Mouse (Mus musculus) forebrain, postnatal 0 days (tissue): ENCODE measurements around the gene Nr3c2. TPM values are rescaled to one million over a fixed set of nuclear protein-coding genes. Genes with fewer than 3 reads are reported as not detected.

Source experiments
- ATAC-seq: fragments of 200-750 bp; cut with Nextera tagmentation; 2 replicates; pipeline ENCODE4 v1.8.0; 2017; ENCODE audit warnings: mild to moderate bottlenecking, moderate library complexity
- DNase-seq: peaks from one replicate; pipeline ENCODE4 v3.0.0-alpha.2; 2015
- H3K27ac ChIP-seq: fragments of 300-500 bp; sonication (generic); 2 replicates; pipeline ENCODE4 v1.5.1; 2014; ENCODE audit warnings: low read depth, mild to moderate bottlenecking, antibody characterized with exemption, low read length, moderate library complexity, mixed read lengths
- H3K27me3 ChIP-seq: fragments of 300-500 bp; sonication (generic); 2 replicates; pipeline ENCODE4 v1.6.1; 2014; ENCODE audit warnings: mild to moderate bottlenecking, low read length, mixed read lengths; ENCODE audit not compliant: insufficient read depth
- H3K36me3 ChIP-seq: fragments of 300-500 bp; sonication (generic); 2 replicates; pipeline ENCODE4 v1.6.1; 2014; ENCODE audit warnings: mild to moderate bottlenecking, moderate library complexity; ENCODE audit not compliant: insufficient read depth
- H3K4me1 ChIP-seq: fragments of 300-500 bp; sonication (generic); 2 replicates; pipeline ENCODE4 v1.6.1; 2014; ENCODE audit warnings: antibody characterized with exemption; ENCODE audit not compliant: insufficient read depth
- H3K4me2 ChIP-seq: fragments of 300-500 bp; sonication (generic); 2 replicates; pipeline ENCODE4 v1.6.1; 2014; ENCODE audit warnings: low read depth, mild to moderate bottlenecking, moderate library complexity
- H3K4me3 ChIP-seq: fragments of 300-500 bp; sonication (generic); 2 replicates; pipeline ENCODE4 v1.5.1; 2014; ENCODE audit warnings: low read depth, low read length, mixed read lengths
- H3K9ac ChIP-seq: fragments of 300-500 bp; sonication (generic); 2 replicates; pipeline ENCODE4 v1.6.1; 2014; ENCODE audit warnings: mild to moderate bottlenecking
- H3K9me3 ChIP-seq: fragments of 300-500 bp; sonication (generic); 2 replicates; pipeline ENCODE4 v1.6.1; 2016; ENCODE audit warnings: low read length
- CTCF ChIP-seq: sonication (generic); IDR thresholded peaks from 2 replicates; pipeline ENCODE4 v1.5.1; 2016; ENCODE audit warnings: antibody characterized with exemption, control low read depth, low read depth
- WGBS: fragments of 180-500 bp; shearing (Covaris S2); extraction: QIAGEN DNeasy Blood & Tissue Kit; methylation state at CpG from one replicate; pipeline ENCODE4 v1.1.7; 2014; 5-methylcytosine and 5-hydroxymethylcytosine counted together
- polyA plus RNA-seq: library from polyadenylated mRNA; unstranded; fragments of >200 nt; fragmentation: Nextera tagmentation; extraction: Ambion mirVana; gene quantifications from 2 replicates; pipeline ENCODE4 v1.2.1, GENCODE M21; 2015
- total RNA-seq: library from RNA; depleted of rRNA; stranded (reverse); fragments of >200 nt; gene quantifications from 2 replicates; pipeline ENCODE4 v1.2.3, GENCODE M21; 2014

The Nr3c2 gene
- total and polyA plus RNA-seq, 2 experiments from 2014 or later = 10.4 to 13.4 TPM

GRCm38 (mm10) chr8:77292120-77292519 lies 392.9 kb downstream of the Nr3c2 start:
- Histone ChIP-seq H3K36me3 (no peaks in the 10 kb centered on the region), H3K9me3 (no peaks in the 10 kb centered on the region), H3K9ac (no peak overlapping the region), H3K4me2 (no peak overlapping the region), H3K27me3 (no peaks in the 10 kb centered on the region), H3K4me1 (no peaks in the 10 kb centered on the region), H3K27ac (no peak overlapping the region), H3K4me3 (no peak overlapping the region)
- 44% methylated on average over 4 of the region's 4 CpGs for WGBS
- DNase-seq (no peak), ATAC-seq (peak; percentile 23; the same call in 1 of the 2 replicates)
- TF ChIP-seq CTCF = no peak

- Histone ChIP-seq H3K27ac (no peak overlapping the region), H3K9me3 (no peaks in the 10 kb centered on the region), H3K4me2 (no peak overlapping the region), H3K4me3 (no peak overlapping the region), H3K36me3 (no peaks in the 10 kb centered on the region), H3K9ac (no peak overlapping the region), H3K27me3 (no peaks in the 10 kb centered on the region), H3K4me1 (no peaks in the 10 kb centered on the region)
- WGBS = 50% methylated on average over 11 of the region's 11 CpGs
- ATAC-seq (no peak), DNase-seq (peak; percentile 18)
- TF ChIP-seq CTCF = no peak
Observed at GRCm38 (mm10) chr8:77292649-77293048, 393.4 kb downstream of the Nr3c2 start.

DNA sequence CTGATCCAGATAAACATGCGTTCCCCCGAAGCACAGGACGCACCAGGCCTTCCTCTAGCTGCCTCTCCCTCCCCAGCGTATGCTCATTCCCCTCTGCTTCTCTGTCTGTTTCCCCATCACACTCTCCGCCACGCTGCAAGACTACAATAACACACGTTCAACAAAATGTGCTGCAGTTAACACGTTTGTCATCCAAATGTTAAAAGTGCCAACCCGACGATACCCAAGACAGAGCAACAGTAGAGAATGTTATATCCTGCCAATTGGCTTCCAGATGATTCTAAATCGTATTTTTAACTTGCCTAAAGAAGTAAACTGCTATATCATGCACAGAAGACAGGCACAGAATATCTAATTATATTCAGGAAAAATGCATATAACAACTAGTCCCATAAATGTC lies 395.4 kb downstream of the Nr3c2 start:
- Histone ChIP-seq H3K27me3 (no peaks in the 10 kb centered on the region), H3K27ac (no peak overlapping the region), H3K4me1 (no peaks in the 10 kb centered on the region), H3K36me3 (no peaks in the 10 kb centered on the region), H3K4me2 (no peak overlapping the region), H3K4me3 (no peak overlapping the region), H3K9ac (no peak overlapping the region), H3K9me3 (no peaks in the 10 kb centered on the region)
- DNase-seq (peak; percentile 73), ATAC-seq (peak; percentile 90)
- no peak for TF ChIP-seq CTCF
- 60% methylated on average over 11 of the region's 11 CpGs for WGBS
